Mouse (Mus musculus) spleen, adult 2 months (tissue): Measurements from ENCODE around the gene Lhpp.

Source experiments
- CTCF ChIP-seq: fragments of 200-500 bp; IDR thresholded peaks from 2 replicates; pipeline ENCODE4 v1.5.1; 2011; ENCODE audit warnings: mild to moderate bottlenecking, inconsistent platforms; ENCODE audit not compliant: insufficient read depth, insufficient read length, insufficient replicate concordance; ENCODE audit errors: extremely low read depth
- POLR2A ChIP-seq: fragments of 200-500 bp; IDR thresholded peaks from 2 replicates; pipeline ENCODE4 v1.6.1; 2011; ENCODE audit warnings: low read depth, low read length, inconsistent platforms

DNA sequence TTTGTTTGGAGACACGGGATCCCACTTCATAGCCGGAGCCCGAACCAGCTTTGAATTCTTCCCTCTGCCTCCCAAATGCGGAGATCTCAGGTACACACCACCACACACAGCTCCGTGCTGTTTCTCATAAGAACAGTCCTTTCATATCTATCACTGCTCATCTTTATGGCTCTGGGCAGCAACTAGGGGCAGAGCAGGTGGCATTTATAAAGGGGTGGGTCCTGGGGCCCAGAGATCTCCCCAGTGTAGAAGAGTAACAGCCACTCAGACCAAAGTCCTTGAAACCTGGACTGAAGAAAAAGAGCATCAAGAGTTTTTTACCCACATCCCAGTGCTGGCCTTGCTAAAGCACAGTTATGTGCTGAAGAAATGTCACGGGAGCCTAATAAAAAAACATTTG is 29.9 kb upstream of the Lhpp start:
- TF ChIP-seq CTCF (no peak), POLR2A (no peak)
